Mouse (Mus musculus): ENCODE measurements around the gene Hnmt.

DNA sequence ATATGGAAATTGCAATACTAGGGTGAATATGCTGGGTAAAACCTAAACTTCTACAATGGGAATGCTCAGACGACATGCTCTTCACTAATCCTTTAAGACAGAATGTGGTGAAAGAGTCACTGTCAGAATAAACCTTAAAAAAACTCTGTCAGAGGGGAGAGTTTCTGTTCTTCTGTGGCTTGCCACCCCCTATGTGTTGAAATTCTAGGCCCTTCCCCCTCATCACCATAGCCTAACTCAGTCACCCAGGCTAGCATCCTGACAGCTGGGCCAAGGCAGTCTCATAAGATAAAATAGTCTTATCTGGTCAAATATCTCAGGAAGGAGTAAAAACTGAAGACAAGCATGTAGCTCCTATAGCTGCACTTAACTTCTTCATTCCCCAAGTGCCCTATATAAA, 66.3 kb downstream of the Hnmt start:
- TF ChIP-seq EP300 (IDR thresholded peaks at IDR 0.05; ENCODE audit: insufficient read depth, low read depth, low read length) (no peak), CTCF (IDR thresholded peaks at IDR 0.05) (no peak), POLR2A (IDR thresholded peaks at IDR 0.05; ENCODE audit: insufficient read depth, low read depth, low read length) (no peak)

All from heart, adult 2 months (tissue).